Mouse (Mus musculus): ENCODE data around the gene Serpina10. TPM values are rescaled to one million over a fixed set of nuclear protein-coding genes. Genes with fewer than 3 reads are reported as not detected.
"Not testable (repeated sequence)": the region's sequence is repeated elsewhere in the genome, so short reads cannot be mapped to it uniquely, and the experiment has no call there.

The Serpina10 gene
- total RNA-seq, 2 experiments from 2014 or later, result not detected

- no peak for DNase-seq
- intact Hi-C loops (cut with DNase I), result no loop called here
These were observed 14.4 kb downstream of the Serpina10 start for GRCm38 (mm10) chr12:103616860-103617261.

- no peak for DNase-seq
- intact Hi-C loops (cut with DNase I), result no loop called here
These were observed 15.5 kb downstream of the Serpina10 start for GRCm38 (mm10) chr12:103615734-103616133.

- no peak for DNase-seq
- intact Hi-C loops (cut with DNase I), result no loop called here
These were observed 16.1 kb downstream of the Serpina10 start for GRCm38 (mm10) chr12:103615141-103615540.

- intact Hi-C loops (cut with DNase I), result no loop called here
These were observed 29.4 kb downstream of the Serpina10 start for GRCm38 (mm10) chr12:103601839-103602238.

GRCm38 (mm10) chr12:103600364-103600763 lies 30.9 kb downstream of the Serpina10 start:
- intact Hi-C loops (cut with DNase I), result no loop called here
- no peak for DNase-seq

More at GRCm38 (mm10) chr12:103601839-103602238, 29.4 kb downstream of the Serpina10 start:
- DNase-seq, result no peak

- intact Hi-C loops (cut with DNase I), result no loop called here
- no peak for DNase-seq
These were observed 32.8 kb downstream of the Serpina10 start for GRCm38 (mm10) chr12:103598411-103598810.

- DNase-seq, result peak; percentile 24
These were observed 47.5 kb downstream of the Serpina10 start for GRCm38 (mm10) chr12:103583771-103584170.

GRCm38 (mm10) chr12:103578148-103578547 lies 53.1 kb downstream of the Serpina10 start:
- DNase-seq; intact Hi-C loops (cut with DNase I): not testable (repeated sequence)

More at GRCm38 (mm10) chr12:103583771-103584170, 47.5 kb downstream of the Serpina10 start:
- intact Hi-C loops (cut with DNase I), result no loop called here

GRCm38 (mm10) chr12:103569690-103570089 lies 61.6 kb downstream of the Serpina10 start:
- no peak for DNase-seq
- intact Hi-C loops (cut with DNase I), result no loop called here

GRCm38 (mm10) chr12:103567129-103567528 lies 64.1 kb downstream of the Serpina10 start:
- DNase-seq, result peak; percentile 3

GRCm38 (mm10) chr12:103565151-103565550 lies 66.1 kb downstream of the Serpina10 start:
- DNase-seq, result no peak
- intact Hi-C loops (cut with DNase I), result no loop called here

More at GRCm38 (mm10) chr12:103567129-103567528, 64.1 kb downstream of the Serpina10 start:
- intact Hi-C loops (cut with DNase I), result no loop called here

Other genes with a start within 250 kb of the Serpina10 start
- gene Otub2, start 242.8 kb downstream of the Serpina10 start, total RNA-seq (2021), result 10 to 100 TPM; 17.4 to 17.7 TPM
- 1 to 10 TPM; 2.6 to 5.7 TPM for gene 9330161L09Rik, start 223.6 kb downstream of the Serpina10 start, total RNA-seq (2021)
- 100 to 1,000 TPM; 123 to 143 TPM for gene Ddx24, start 205.6 kb downstream of the Serpina10 start, total RNA-seq (2021)
- 10 to 100 TPM; 19.2 to 23.7 TPM for gene Ifi27, start 197.2 kb downstream of the Serpina10 start, total RNA-seq (2021)
- gene Ifi27l2a, start 187.8 kb downstream of the Serpina10 start, total RNA-seq (2021), result 1 to 10 TPM; 1.6 to 2.1 TPM
- gene Ifi27l2b, start 174.2 kb downstream of the Serpina10 start, total RNA-seq (2021), result not detected
- 1 to 10 TPM; 7.2 to 8.1 TPM for gene Ppp4r4, start 99.2 kb downstream of the Serpina10 start, total RNA-seq (2021)
- gene Serpina6, start 25.8 kb upstream of the Serpina10 start, total RNA-seq (2021), result not detected
- not detected for gene Serpina16, start 44.7 kb upstream of the Serpina10 start, total RNA-seq (2021)
- not detected for gene Serpina1f, start 64.1 kb upstream of the Serpina10 start, total RNA-seq (2021)
- not detected for gene Serpina1d, start 142.1 kb upstream of the Serpina10 start, total RNA-seq (2021)
- not detected for gene Serpina1b, start 198.9 kb upstream of the Serpina10 start, total RNA-seq (2021)
- gene Serpina1a, start 232.1 kb upstream of the Serpina10 start, total RNA-seq (2021), result not detected

All from left cerebral cortex, postnatal 4 days (tissue).